Mouse (Mus musculus) heart, adult 2 months (tissue): ENCODE measurements at regions not wholly inside any gene's neighbourhood (a gene's known extent, or its start where the extent isn't known, plus 50 kb on each side); places are given as distances from the start of the nearest gene placed in this dataset.

ENCODE experiments used
- DNase-seq, 2 experiments: peaks; one replicate each; pipeline ENCODE4 v3.0.0; 2021
- H3K27ac ChIP-seq: fragments of 200-600 bp; 2 replicates; pipeline ENCODE4 v1.8.1; 2022
- H3K27me3 ChIP-seq: fragments of 200-500 bp; 2 replicates; pipeline ENCODE4 v1.6.1; 2012; ENCODE audit warnings: mild to moderate bottlenecking, low read length, inconsistent platforms, mixed read lengths; ENCODE audit not compliant: control insufficient read depth, insufficient read depth
- H3K36me3 ChIP-seq: fragments of 200-500 bp; 2 replicates; pipeline ENCODE4 v1.6.1; 2012; ENCODE audit warnings: low read length, inconsistent platforms; ENCODE audit not compliant: control insufficient read depth, insufficient read depth
- H3K4me1 ChIP-seq: fragments of 200-500 bp; 2 replicates; pipeline ENCODE4 v1.6.1; 2011; ENCODE audit warnings: low read length; ENCODE audit not compliant: control insufficient read depth, insufficient read depth
- H3K4me3 ChIP-seq: fragments of 200-600 bp; 2 replicates; pipeline ENCODE4 v1.8.1; 2022
- H3K79me2 ChIP-seq: fragments of 200-500 bp; replicated peaks from 2 replicates; pipeline ENCODE4 v1.6.1; 2012; ENCODE audit warnings: mild to moderate bottlenecking, inconsistent platforms, low read length, moderate library complexity, mixed read lengths; ENCODE audit not compliant: control insufficient read depth, insufficient read depth
- H3K9ac ChIP-seq: fragments of 200-500 bp; 2 replicates; pipeline ENCODE4 v1.6.1; 2012; ENCODE audit warnings: low read depth, mild to moderate bottlenecking, control low read depth, inconsistent platforms, low read length, mixed read lengths
- CTCF ChIP-seq: fragments of 200-600 bp; IDR thresholded peaks from 2 replicates; pipeline ENCODE4 v1.8.1; 2022; ENCODE audit warnings: antibody characterized with exemption, mild to moderate bottlenecking, moderate library complexity
- EP300 ChIP-seq: fragments of 200-500 bp; IDR thresholded peaks from 2 replicates; pipeline ENCODE4 v1.6.1; 2011; ENCODE audit warnings: low read depth, low read length, control low read depth; ENCODE audit not compliant: insufficient read depth
- POLR2A ChIP-seq: fragments of 200-500 bp; IDR thresholded peaks from 2 replicates; pipeline ENCODE4 v1.6.1; 2011; ENCODE audit warnings: mild to moderate bottlenecking, low read depth, low read length, control low read depth; ENCODE audit not compliant: insufficient read depth
- WGBS: fragments of 180-500 bp; shearing (Covaris S2); methylation state at CpG from one replicate; pipeline ENCODE4 v1.1.7; 2018; 5-methylcytosine and 5-hydroxymethylcytosine counted together
- intact Hi-C: fragments of 180-260 bp; cut with DNase I; formaldehyde crosslinking; loops from one replicate; pipeline ENCODE4 v1.15.1; 2025

DNA sequence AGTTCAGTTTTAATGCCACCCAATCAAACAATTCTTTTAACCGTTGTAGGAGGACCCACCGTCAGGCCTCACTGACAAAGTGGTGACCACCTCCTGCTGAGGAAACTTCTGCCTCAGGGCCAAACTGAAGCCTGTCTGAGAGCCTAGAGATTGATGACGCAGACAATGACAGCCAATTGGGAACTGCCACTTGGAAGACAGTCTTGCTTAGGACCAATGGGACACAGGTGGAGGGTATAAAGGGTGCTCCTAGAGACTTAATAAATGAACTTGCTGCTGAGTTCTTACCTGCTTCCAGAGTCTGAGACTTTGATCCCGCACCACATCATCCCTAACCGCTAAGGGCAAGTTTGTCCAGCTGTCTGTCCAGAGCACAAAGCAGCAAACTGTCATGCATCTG, 80.0 kb downstream of the Tbx4 start:
- Histone ChIP-seq H3K36me3 (no peaks in the 10 kb centered on the region), H3K27me3 (no peaks in the 10 kb centered on the region), H3K9ac (no peak overlapping the region), H3K4me1 (no peaks in the 10 kb centered on the region), H3K79me2 (no peaks in the 10 kb centered on the region), H3K4me3 (no peak overlapping the region), H3K27ac (no peak overlapping the region)
- no peak for TF ChIP-seq POLR2A
- TF ChIP-seq CTCF, result no peak
- 87% methylated on average over 5 of the region's 5 CpGs for WGBS
- intact Hi-C loops, result no loop called here
- DNase-seq, result no peak

DNA sequence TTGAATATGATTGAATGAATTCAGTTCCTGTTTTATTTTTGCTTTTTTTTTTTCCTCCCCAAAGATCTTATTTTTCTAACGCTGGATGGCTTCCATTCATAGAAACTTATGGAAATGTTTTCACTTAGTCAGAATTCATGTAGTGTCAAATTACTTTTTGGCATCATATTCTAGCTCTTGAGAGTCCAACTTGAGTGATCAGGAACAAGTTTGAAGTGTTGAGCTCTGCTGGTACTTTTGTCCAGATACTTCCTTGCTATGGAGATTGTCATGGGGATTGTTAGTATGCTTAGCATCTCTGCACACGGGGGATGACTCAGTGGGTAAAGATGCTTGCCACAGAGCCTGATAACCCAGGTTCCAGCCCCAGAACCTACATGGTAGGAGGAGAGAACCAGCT, 84.1 kb downstream of the Tbx4 start:
- Histone ChIP-seq H3K36me3 (no peaks in the 10 kb centered on the region), H3K27me3 (no peaks in the 10 kb centered on the region), H3K9ac (no peak overlapping the region), H3K4me3 (no peak overlapping the region), H3K4me1 (no peaks in the 10 kb centered on the region), H3K27ac (no peak overlapping the region), H3K79me2 (no peaks in the 10 kb centered on the region)
- DNase-seq, result no peak
- intact Hi-C loops, result loop anchor here (5.0 kb wide), 3 partner anchors 202 to 588 kb away; no protein-coding TSS in a partner anchor
- no peak for TF ChIP-seq POLR2A
- TF ChIP-seq CTCF, result no peak
- no peak for TF ChIP-seq EP300
- 30% methylated on average over 2 of the region's 2 CpGs for WGBS

- Histone ChIP-seq H3K9ac (no peak overlapping the region), H3K27ac (no peak overlapping the region), H3K4me3 (no peak overlapping the region), H3K36me3 (no peaks in the 10 kb centered on the region), H3K27me3 (no peaks in the 10 kb centered on the region), H3K79me2 (no peaks in the 10 kb centered on the region), H3K4me1 (no peaks in the 10 kb centered on the region)
- WGBS, result 23% methylated on average over 7 of the region's 7 CpGs
- intact Hi-C loops, result loop anchor here (2.0 to 5.0 kb wide), 4 partner anchors 128 to 590 kb away; no protein-coding TSS in a partner anchor
- no peak for TF ChIP-seq EP300
- TF ChIP-seq POLR2A, result no peak
- peak; percentile 99; the same call in 1 of the 2 replicates for TF ChIP-seq CTCF
- peak; percentile 59 to 68 for DNase-seq
Measured at GRCm38 (mm10) chr11:85972385-85972784, 86.2 kb downstream of the Tbx4 start.

DNA sequence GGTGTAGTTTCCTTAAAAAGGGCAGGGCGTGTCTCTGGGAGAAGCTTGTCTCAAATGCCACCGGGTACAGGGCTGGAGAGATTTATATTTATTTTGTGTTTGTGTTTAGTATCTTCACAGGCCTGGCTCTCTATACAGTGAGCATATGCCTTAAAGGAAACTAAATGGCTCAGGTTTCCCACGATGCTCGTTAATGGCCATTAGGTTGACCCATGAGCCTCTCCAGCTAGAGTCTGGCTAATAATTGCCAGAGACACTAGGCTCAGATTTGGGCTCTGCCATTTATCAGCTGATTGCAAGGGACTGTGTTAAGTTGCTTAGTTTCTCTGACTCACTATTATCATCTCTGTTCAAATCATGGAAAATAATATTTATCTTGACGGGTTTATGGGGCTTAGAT, 87.5 kb downstream of the Tbx4 start:
- Histone ChIP-seq H3K27ac (no peak overlapping the region), H3K36me3 (no peaks in the 10 kb centered on the region), H3K79me2 (no peaks in the 10 kb centered on the region), H3K27me3 (no peaks in the 10 kb centered on the region), H3K4me1 (no peaks in the 10 kb centered on the region), H3K4me3 (no peak overlapping the region), H3K9ac (no peak overlapping the region)
- WGBS, result 71% methylated on average over 5 of the region's 5 CpGs
- intact Hi-C loops, result loop anchor here (2.0 to 5.0 kb wide), 4 partner anchors 129 to 591 kb away; no protein-coding TSS in a partner anchor
- TF ChIP-seq CTCF (no peak), POLR2A (no peak), EP300 (no peak)
- DNase-seq, result no peak

- TF ChIP-seq POLR2A, result no peak
- TF ChIP-seq EP300, result no peak
- TF ChIP-seq CTCF, result no peak
- DNase-seq, result no peak
- H3K4me1 ChIP-seq, result no peaks in the 10 kb centered on the region
- no peak overlapping the region for H3K27ac ChIP-seq
- H3K4me3 ChIP-seq, result no peak overlapping the region
- no peaks in the 10 kb centered on the region for H3K79me2 ChIP-seq
- H3K27me3 ChIP-seq, result no peaks in the 10 kb centered on the region
- WGBS, result 85% methylated on average over 18 of the region's 18 CpGs
- intact Hi-C loops, result no loop called here
- H3K36me3 ChIP-seq, result no peaks in the 10 kb centered on the region
- H3K9ac ChIP-seq, result no peak overlapping the region
Measured at GRCm38 (mm10) chr11:85976693-85977434, 90.6 kb downstream of the Tbx4 start.

DNA sequence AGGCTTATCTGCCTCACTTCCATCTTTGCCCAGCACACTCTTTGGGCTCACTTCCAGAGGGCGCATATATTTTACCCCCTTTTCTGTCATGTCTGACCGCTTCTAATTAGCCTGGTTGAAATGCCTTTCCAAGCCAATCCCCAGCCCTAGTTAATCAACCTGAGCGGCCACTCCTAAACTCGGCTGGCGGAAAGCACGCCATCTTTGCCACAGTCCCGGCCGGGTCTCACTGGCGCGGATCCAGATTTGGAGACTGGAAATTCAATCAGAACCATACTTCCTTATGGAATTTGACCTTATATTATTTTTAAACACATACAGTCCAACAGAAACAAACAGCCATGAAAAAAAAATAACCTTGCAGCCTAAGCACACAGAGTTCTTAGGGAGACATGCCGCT, 94.2 kb downstream of the Tbx4 start:
- TF ChIP-seq POLR2A (no peak), EP300 (no peak), CTCF (no peak)
- Histone ChIP-seq H3K9ac (no peak overlapping the region), H3K4me3 (no peak overlapping the region), H3K27ac (no peak overlapping the region), H3K27me3 (0 out of 2 replicates have a peak, but pooled peaks cover 1% of the 10 kb centered on the region), H3K4me1 (no peaks in the 10 kb centered on the region), H3K36me3 (no peaks in the 10 kb centered on the region), H3K79me2 (no peaks in the 10 kb centered on the region)
- no peak for DNase-seq
- 70% methylated on average over 11 of the region's 11 CpGs for WGBS
- intact Hi-C loops, result no loop called here
